Mouse (Mus musculus): ENCODE data around the gene Hist2h4. TPM values are rescaled to one million over a fixed set of nuclear protein-coding genes. Genes with fewer than 3 reads are reported as not detected.
A peak's percentile ranks its signal among the peaks of the same experiment; 100 is the strongest.
"Not testable (repeated sequence)": the region's sequence is repeated elsewhere in the genome, so short reads cannot be mapped to it uniquely, and the experiment has no call there.

The Hist2h4 gene
- 10 to 100 TPM; 81.1 to 87.3 TPM for total RNA-seq (2021)

- DNase-seq, result peak; percentile 95
These were observed at the start of gene Hist2h4 for GRCm38 (mm10) chr3:96262979-96263550. Gene Hist2h4 (minus strand): TSS chr3:96263311.

- no peak for DNase-seq
These were observed 49.4 kb upstream of the Hist2h4 start for GRCm38 (mm10) chr3:96312341-96313098.

GRCm38 (mm10) chr3:96309441-96309840 is 46.3 kb upstream of the Hist2h4 start:
- DNase-seq, result no peak

- DNase-seq, result no peak
These were observed 43.4 kb upstream of the Hist2h4 start for GRCm38 (mm10) chr3:96306506-96306905.

GRCm38 (mm10) chr3:96302076-96302475 is 39.0 kb upstream of the Hist2h4 start:
- DNase-seq, result no peak

GRCm38 (mm10) chr3:96300706-96301529 is 37.8 kb upstream of the Hist2h4 start:
- no peak for DNase-seq

GRCm38 (mm10) chr3:96299562-96299961 is 36.5 kb upstream of the Hist2h4 start:
- no peak for DNase-seq

- no peak for DNase-seq
These were observed 35.2 kb upstream of the Hist2h4 start for GRCm38 (mm10) chr3:96298360-96298759.

GRCm38 (mm10) chr3:96293787-96294186 is 30.7 kb upstream of the Hist2h4 start, which contains the start of gene Fcgr1:
Gene Fcgr1 (minus strand): TSS chr3:96293969.
- DNase-seq, result no peak

GRCm38 (mm10) chr3:96293368-96293767 is 30.3 kb upstream of the Hist2h4 start:
- no peak for DNase-seq

- DNase-seq, result no peak
These were observed 29.5 kb upstream of the Hist2h4 start for GRCm38 (mm10) chr3:96292641-96293040.

GRCm38 (mm10) chr3:96290727-96291126 is 27.6 kb upstream of the Hist2h4 start:
- DNase-seq, result not testable (repeated sequence)

GRCm38 (mm10) chr3:96289201-96289600 is 26.1 kb upstream of the Hist2h4 start:
- no peak for DNase-seq

- DNase-seq, result not testable (repeated sequence)
These were observed 24.2 kb upstream of the Hist2h4 start for GRCm38 (mm10) chr3:96287334-96287733.

- DNase-seq, result peak; percentile 41
These were observed 21.3 kb upstream of the Hist2h4 start for GRCm38 (mm10) chr3:96284457-96284856.

GRCm38 (mm10) chr3:96280660-96281059 is 17.5 kb upstream of the Hist2h4 start:
- no peak for DNase-seq

- peak; percentile 96 for DNase-seq
These were observed 14.9 kb upstream of the Hist2h4 start for GRCm38 (mm10) chr3:96277800-96278624.

GRCm38 (mm10) chr3:96277428-96277799 is 14.3 kb upstream of the Hist2h4 start:
- DNase-seq, result peak; percentile 49

- no peak for DNase-seq
These were observed 10.7 kb upstream of the Hist2h4 start for GRCm38 (mm10) chr3:96273591-96274465.

- peak; percentile 87 for DNase-seq
These were observed 6.7 kb upstream of the Hist2h4 start, which contains the start of gene Hist2h2bb for GRCm38 (mm10) chr3:96269511-96270474. Gene Hist2h2bb (plus strand): TSS chr3:96269752.
